In the genomic region with DNA sequence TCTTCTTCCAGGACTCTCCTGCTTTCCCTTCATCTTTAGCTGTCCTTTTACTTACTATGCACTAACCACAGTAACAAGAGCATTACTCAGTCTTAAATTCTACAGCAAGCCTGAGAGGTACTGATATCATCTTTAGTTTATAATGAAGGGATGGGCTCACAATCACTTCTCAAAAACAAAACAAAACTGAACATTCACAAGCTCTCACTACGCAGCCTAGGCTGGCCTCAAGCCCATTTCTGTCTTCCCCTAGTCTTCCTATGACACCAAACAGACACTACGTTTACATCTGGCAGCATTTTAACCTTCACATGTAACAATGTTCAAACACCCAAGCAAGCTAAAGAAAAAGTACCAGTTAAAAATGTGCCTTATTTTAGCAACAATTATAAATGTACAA, we compare ENCODE assay signal across 9 mouse cellular contexts. TPM values are rescaled to one million over a fixed set of nuclear protein-coding genes. Genes with fewer than 3 reads are reported as not detected.
DNase-seq lines count a peak whose midpoint lies in the region; ATAC-seq and TF ChIP-seq lines count a peak whose summit lies in the region.
"Had no signal": no experiment of that assay in that cellular context is flagged by ENCODE, and none has a peak within 500 bp of the region (broad histone marks: within the 10 kb centered on the region; RNA-seq: fewer than 3 reads in every experiment).

No protein-coding gene starts in this region.

- H3K27me3 ChIP-seq in hindbrain, embryonic 13.5 days = no peaks in the 10 kb centered on the region
- H3K27me3 ChIP-seq in thymus, adult 2 months (ENCODE audit: control insufficient read depth, insufficient read depth, low read length) = no peaks in the 10 kb centered on the region

- TF ChIP-seq POLR2A in thymus, adult 2 months (IDR thresholded peaks at IDR 0.05; ENCODE audit: control insufficient read depth, extremely low read depth, insufficient read depth, low read length, poor library complexity) = no peak

- WGBS in hindbrain, embryonic 13.5 days = 43% methylated on average over 2 of the region's 2 CpGs
- WGBS in thymus, adult 2 months = 8% methylated on average over 2 of the region's 2 CpGs

- no peaks in the 10 kb centered on the region for H3K9me3 ChIP-seq in ES-E14 (ENCODE audit: control insufficient read depth, insufficient read depth, low read depth, low read length)
- no peaks in the 10 kb centered on the region for H3K9me3 ChIP-seq in hindbrain, embryonic 13.5 days

- no peak overlapping the region for H3K9ac ChIP-seq in ES-E14 (ENCODE audit: insufficient read depth, low read depth, low read length, poor library complexity, severe bottlenecking)
- peak overlapping the region; percentile 99 for H3K9ac ChIP-seq in hindbrain, embryonic 13.5 days

- H3K27ac ChIP-seq in ES-E14 (ENCODE audit: insufficient read depth, low read depth, low read length, poor library complexity, severe bottlenecking) = no peak overlapping the region
- no peak overlapping the region for H3K27ac ChIP-seq in hindbrain, embryonic 13.5 days
- no peak overlapping the region for H3K27ac ChIP-seq in thymus, adult 2 months (ENCODE audit: control insufficient read depth, insufficient read depth, low read length)

- TF ChIP-seq CTCF in thymus, adult 2 months (IDR thresholded peaks at IDR 0.05; ENCODE audit: borderline replicate concordance, control insufficient read depth, extremely low read depth, insufficient read depth, low read length, poor library complexity) = no peak

- 0 out of 2 replicates have a peak, but pooled peaks cover 3% of the 10 kb centered on the region for H3K36me3 ChIP-seq in ES-E14 (ENCODE audit: control insufficient read depth, insufficient read depth, low read length, poor library complexity, severe bottlenecking)
- no peaks in the 10 kb centered on the region for H3K36me3 ChIP-seq in hindbrain, embryonic 13.5 days
- H3K36me3 ChIP-seq in thymus, adult 2 months (ENCODE audit: control insufficient read depth, insufficient read depth, low read length) = no peaks in the 10 kb centered on the region; the same call in 1 of the 2 replicates

- peak; percentile 14 for DNase-seq in adrenal gland, postnatal 10 days
- DNase-seq in adrenal gland, adult 18-20 months (ENCODE audit: low spot score in 2 of 2) = no peak
- DNase-seq in ES-E14 (ENCODE audit: low read depth, low spot score) = no peak
- peak; percentile 39 for DNase-seq in lung, postnatal 14 days
- DNase-seq in right cerebral cortex, postnatal 25 days = no peak
- no peak for DNase-seq in thymus, adult 2 months
- no peak for DNase-seq in spleen, adult 18-20 months
- DNase-seq: cerebellum, postnatal 36 days had no signal

- H3K4me2 ChIP-seq in hindbrain, embryonic 13.5 days = peak overlapping the region; percentile 87

- H3K4me3 ChIP-seq in ES-E14 (ENCODE audit: insufficient read depth in 1 of 2, low read depth in 1 of 2, low read length in 2 of 2, poor library complexity in 1 of 2, severe bottlenecking in 1 of 2) = peak overlapping the region; percentile 91 to 97; a peak in 3 of 4 replicates
- peak overlapping the region; percentile 98 for H3K4me3 ChIP-seq in hindbrain, embryonic 13.5 days
- no peak overlapping the region for H3K4me3 ChIP-seq in thymus, adult 2 months (ENCODE audit: control insufficient read depth, insufficient read depth, low read length)

- in situ Hi-C loops in ES-E14 (cut with MboI; ENCODE audit: low sequenced_read_pairs in 2 of 2, unreplicated experiment in 2 of 2) = no loop called here

- peaks cover 2 to 10% of the 10 kb centered on the region in 2 experiments; a peak in 3 of 4 replicates for H3K4me1 ChIP-seq in ES-E14 (ENCODE audit: control insufficient read depth in 2 of 2, insufficient read depth in 2 of 2, low read length in 2 of 2, poor library complexity in 1 of 2)
- H3K4me1 ChIP-seq in hindbrain, embryonic 13.5 days (replicated peaks) = peaks cover 34% of the 10 kb centered on the region
- peaks cover 8% of the 10 kb centered on the region for H3K4me1 ChIP-seq in thymus, adult 2 months (replicated peaks; ENCODE audit: control insufficient read depth, insufficient read depth, low read length)

- ATAC-seq in hindbrain, embryonic 13.5 days (ENCODE audit: low FRiP score) = no peak

TF ChIP-seq in ES-E14, 5 proteins besides CTCF, POLR2A, EP300 and RAD21:
- TF ChIP-seq MAFK (IDR thresholded peaks at IDR 0.05; ENCODE audit: insufficient read depth, low read depth, low read length) = no peak

RNA-seq across cellular contexts. Expression of gene Prrc2c, which starts 1.9 kb away (rescaled TPM):
- total RNA-seq in adrenal gland, postnatal 10 days (2021) = 100 to 1,000 TPM; 121 to 153 TPM
- total RNA-seq in adrenal gland, adult 18-20 months (2021) = 100 to 1,000 TPM; 117 to 194 TPM
- total RNA-seq in ES-E14 (2012; rRNA removed) = 152 and 164 TPM in 2 replicates
- polyA plus RNA-seq in hindbrain, embryonic 13.5 days (2015; fragmentation: Nextera tagmentation; extraction: Ambion mirVana) = 165 and 170 TPM in 2 replicates
- 112 and 147 TPM in 2 replicates for polyA plus RNA-seq in thymus, adult 2 months (2012; rRNA removed)

Comparison
In these comparisons a context has a peak if more than half of its experiments do, and no peak if none do; other contexts are left out.
1. DNase-seq: peak in adrenal gland, postnatal 10 days (single experiment) and lung, postnatal 14 days (single experiment); none in adrenal gland, adult 18-20 months (0 of 2), ES-E14 (single experiment), right cerebral cortex, postnatal 25 days (single experiment), thymus, adult 2 months (single experiment) and spleen, adult 18-20 months (0 of 2).